Mouse (Mus musculus) gastrocnemius, postnatal 14 days (tissue): ENCODE results near the gene Phactr1. TPM values are rescaled to one million over a fixed set of nuclear protein-coding genes. Genes with fewer than 3 reads are reported as not detected.

Source experiments
- DNase-seq: peaks from one replicate; pipeline ENCODE4 v3.0.0; 2021; ENCODE audit warnings: mixed read lengths
- intact Hi-C: fragments of 180-260 bp; cut with DNase I; formaldehyde crosslinking; loops from one replicate; pipeline ENCODE4 v1.15.1; 2025; ENCODE audit warnings: low total_unique reads
- long read RNA-seq, 2 experiments: library from polyadenylated mRNA; stranded (forward); transcript quantifications; one replicate each; pipeline ENCODE4 v2.0.0; 2021
- total RNA-seq, 2 experiments: library from RNA; stranded (reverse); gene quantifications; 2 replicates each; pipeline ENCODE4 v1.2.3; 2021

Phactr1 gene
- 1 to 10 TPM; 2.2 to 3.1 TPM for total RNA-seq
- long read RNA-seq, experiment 1, partial matches to known transcripts = 0 of 1 reads
- long read RNA-seq, experiment 1, other reads (novel, unspliced or antisense) = 0 of 1 reads
- long read RNA-seq, experiment 2, partial matches to known transcripts = 1 of 3 reads
- long read RNA-seq, experiment 2, other reads (novel, unspliced or antisense) = 1 of 3 reads

DNA sequence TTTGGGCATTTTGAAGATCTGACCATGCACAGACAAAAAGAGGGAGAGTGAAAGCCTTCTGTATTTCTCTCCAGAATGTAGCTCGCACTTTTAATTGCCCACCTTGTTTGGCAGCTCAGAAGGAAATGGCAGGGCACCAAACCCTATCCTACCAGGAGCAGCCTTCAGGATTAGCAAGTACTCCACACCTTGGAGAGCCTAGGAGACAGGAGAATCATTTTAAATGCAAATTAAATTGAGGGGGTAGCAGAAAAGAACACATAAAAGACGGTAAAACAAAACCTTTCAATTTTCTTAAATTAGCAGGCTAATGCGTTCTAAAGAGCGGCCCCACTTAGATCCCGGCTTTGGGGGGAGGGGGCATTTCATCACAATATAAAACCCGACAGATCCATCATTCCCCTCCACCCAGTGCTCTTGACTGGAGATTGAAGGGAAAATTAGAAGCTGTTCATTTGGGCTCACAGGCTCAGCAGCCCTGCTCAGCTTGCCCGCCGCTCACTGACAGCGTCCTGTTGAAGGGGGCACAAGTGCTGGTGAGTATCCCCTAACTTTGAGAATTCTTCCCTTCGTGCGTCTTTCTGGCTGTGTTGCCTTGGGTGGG lies at the start of gene Phactr1:
Gene Phactr1, plus strand, starts transcription at position 233 of the 604 bp plus-strand sequence.
- intact Hi-C loops = no loop called here
- DNase-seq = no peak

DNA sequence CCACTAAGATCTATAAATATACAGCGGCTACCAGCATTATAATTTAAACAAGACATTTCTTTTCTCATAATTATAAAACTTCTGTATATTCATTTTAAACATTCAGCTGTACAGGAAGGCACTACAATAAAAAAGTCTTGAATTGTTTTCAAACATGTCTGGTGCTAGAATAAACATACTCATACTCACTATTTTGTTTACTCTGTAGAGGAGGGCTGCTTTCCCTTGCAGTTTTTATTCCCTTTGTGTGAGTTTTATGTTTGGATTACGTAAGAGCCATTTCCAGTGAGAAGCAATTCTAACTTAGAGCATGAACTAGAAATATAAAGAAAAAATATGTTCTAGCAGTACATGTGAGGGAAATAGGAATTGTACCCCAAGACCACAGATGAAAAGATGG lies 45.5 kb upstream of the Phactr1 start:
- DNase-seq = no peak
- intact Hi-C loops = no loop called here

DNA sequence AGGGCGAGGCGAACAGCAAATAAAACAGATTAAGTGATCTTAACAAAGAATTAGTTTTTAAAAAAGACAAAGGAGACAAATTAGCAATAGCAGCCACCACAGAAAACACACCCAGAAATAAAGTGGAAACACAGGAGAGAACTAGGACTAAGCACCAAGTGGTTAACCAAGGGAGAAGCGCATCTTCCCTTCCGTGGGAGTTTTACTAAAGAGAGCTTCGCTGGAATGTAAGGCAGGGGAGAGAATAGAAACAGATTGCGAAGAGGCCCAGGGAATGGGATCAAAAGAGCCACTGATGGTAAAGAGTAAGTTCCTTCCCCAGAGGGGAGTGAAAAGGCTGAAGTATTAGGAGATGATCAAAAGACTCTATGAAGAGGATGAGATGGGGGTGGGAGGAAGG lies 30.2 kb upstream of the Phactr1 start:
- no peak for DNase-seq
- intact Hi-C loops = no loop called here

GRCm38 (mm10) chr13:42656643-42657315 lies 23.6 kb upstream of the Phactr1 start:
- DNase-seq = no peak
- intact Hi-C loops = no loop called here

GRCm38 (mm10) chr13:42671651-42672290 lies 8.7 kb upstream of the Phactr1 start:
- intact Hi-C loops = no loop called here
- no peak for DNase-seq

GRCm38 (mm10) chr13:42681299-42681698 lies 876 bp downstream of the Phactr1 start:
- DNase-seq = no peak
- intact Hi-C loops = no loop called here

GRCm38 (mm10) chr13:42684181-42684580 lies 3.8 kb downstream of the Phactr1 start:
- intact Hi-C loops = no loop called here
- no peak for DNase-seq

- no peak for DNase-seq
- intact Hi-C loops = no loop called here
Measured at GRCm38 (mm10) chr13:42692233-42692632, 11.8 kb downstream of the Phactr1 start.

DNA sequence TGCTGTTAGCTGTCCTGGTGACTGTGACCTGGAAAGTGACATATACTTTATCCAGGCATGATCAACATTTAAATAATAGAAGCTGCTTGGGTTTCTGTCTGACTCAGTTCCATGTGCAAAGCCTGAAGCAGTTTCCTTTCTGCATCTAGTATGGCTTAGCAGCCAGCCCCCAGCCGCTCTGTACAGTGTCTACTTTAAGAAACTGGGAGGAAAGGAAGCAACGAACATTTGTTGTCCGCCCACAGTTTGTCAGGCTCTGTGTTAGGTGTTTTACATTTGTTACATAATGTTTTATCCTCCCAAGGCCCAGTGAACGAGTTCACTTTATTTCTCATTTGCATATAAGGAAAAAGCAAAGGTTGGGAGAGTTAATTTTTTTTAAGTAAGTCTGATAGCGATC lies 16.2 kb downstream of the Phactr1 start:
- intact Hi-C loops = no loop called here
- no peak for DNase-seq

DNA sequence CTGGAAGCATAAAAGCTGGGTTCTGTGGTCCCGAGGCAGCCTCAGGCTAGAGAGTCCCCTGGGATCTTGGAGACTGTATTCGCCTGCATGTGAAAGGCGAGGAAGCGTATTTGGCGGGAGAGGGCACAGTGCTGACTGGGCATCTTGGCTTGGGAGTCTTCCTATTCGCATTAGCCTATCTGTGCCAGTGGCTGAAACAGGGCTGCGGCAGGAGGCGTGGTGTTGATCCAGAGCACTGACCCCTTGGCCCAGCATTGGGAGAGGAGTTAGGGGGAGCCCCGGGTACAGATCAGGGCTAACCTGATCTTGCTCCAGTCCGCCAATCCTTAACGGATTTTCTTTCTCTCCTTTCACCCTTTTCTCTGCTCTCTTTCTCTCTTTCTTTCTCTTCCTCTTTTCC lies 28.7 kb downstream of the Phactr1 start:
- intact Hi-C loops = no loop called here
- no peak for DNase-seq

GRCm38 (mm10) chr13:42709611-42710331 lies 29.3 kb downstream of the Phactr1 start:
- DNase-seq = no peak
- intact Hi-C loops = no loop called here

- intact Hi-C loops = no loop called here
- DNase-seq = peak; percentile 27
Measured at GRCm38 (mm10) chr13:42711510-42711909, 31.1 kb downstream of the Phactr1 start.

DNA sequence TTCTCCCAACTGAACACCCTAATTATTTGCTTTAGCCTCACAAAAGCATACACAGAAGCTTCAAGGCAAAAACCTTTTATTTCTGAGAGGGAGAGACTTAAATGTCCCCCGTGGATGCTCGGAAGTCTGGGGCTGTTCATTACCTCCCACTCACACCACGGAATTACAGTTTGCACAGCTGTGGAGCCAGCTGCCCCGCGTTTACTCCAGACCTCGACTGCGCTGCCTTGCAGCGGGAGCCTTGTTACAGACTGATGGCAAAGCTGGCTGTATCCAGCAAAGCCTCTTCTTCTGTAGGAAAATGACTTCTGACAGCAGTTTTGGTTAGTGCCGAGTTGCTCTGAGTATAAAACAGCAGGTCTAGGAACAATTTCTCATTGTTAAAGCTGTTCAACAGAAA lies 39.0 kb downstream of the Phactr1 start:
- DNase-seq = no peak
- intact Hi-C loops = no loop called here

DNA sequence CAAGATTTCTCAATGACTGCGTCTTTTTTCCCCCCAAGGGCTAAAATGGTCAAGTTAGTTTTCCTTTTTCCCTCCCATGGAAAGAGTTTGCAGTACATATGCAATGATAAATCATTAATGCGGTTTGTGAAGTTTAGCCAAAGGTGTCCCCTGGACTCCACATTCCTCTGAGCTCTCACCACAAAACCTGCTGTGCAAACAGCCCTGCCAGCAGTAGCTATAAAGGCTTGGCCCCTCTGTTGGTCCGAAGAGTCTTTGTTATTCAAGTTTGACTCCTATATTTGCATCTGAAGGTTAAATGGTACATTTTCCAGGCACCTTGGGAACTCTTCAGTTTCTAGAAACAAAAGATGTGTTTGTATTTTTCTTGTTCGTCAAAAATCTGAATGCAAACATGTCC lies 39.7 kb downstream of the Phactr1 start:
- intact Hi-C loops = no loop called here
- DNase-seq = no peak

GRCm38 (mm10) chr13:42720648-42721047 lies 40.2 kb downstream of the Phactr1 start:
- no peak for DNase-seq
- intact Hi-C loops = no loop called here

DNA sequence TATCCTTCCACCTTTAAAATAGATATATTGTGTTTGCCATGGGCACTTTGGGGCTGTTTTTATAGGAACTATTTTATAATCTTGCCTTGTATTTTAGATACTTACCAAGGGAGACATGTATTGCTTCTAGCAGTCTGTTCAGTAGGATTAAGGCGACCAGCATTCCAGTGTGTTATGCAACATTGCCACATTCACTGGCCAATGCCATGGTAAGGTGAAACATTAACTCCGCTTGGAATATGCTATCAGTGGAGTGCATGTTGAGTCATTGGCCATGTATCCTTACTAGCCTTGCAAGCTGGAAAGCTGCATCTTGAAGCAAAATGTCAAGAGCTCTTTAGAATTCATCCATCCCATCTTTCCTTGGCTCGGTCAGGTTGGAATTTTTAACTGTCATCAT lies 43.6 kb downstream of the Phactr1 start:
- intact Hi-C loops = no loop called here
- no peak for DNase-seq

- DNase-seq = peak; percentile 7
- intact Hi-C loops = no loop called here
Measured at GRCm38 (mm10) chr13:42725709-42726231, 45.3 kb downstream of the Phactr1 start.

DNA sequence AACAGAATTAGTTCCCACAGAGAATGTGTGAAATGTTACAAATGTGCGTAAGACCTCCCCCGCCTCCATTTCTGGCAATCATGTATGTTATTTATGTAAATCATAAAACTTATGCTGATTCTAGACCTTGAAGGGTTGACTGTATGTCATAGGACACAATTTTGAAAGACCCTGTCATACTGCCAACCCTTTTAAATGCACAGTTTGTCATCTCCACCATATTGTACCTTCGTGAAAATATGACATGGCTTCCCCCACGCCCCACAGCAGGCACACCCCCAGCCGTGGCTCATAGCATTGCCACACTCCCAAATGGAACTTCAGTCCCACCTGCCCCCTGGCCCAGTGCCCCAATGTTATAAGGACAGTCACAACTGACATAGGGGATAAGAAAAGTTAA lies 57.1 kb downstream of the Phactr1 start:
- intact Hi-C loops = no loop called here
- no peak for DNase-seq

- intact Hi-C loops = no loop called here
- no peak for DNase-seq
Measured at GRCm38 (mm10) chr13:42738152-42738551, 57.7 kb downstream of the Phactr1 start.

- DNase-seq = no peak
- intact Hi-C loops = no loop called here
Measured at GRCm38 (mm10) chr13:42742226-42742625, 61.8 kb downstream of the Phactr1 start.
